In genomic region chr8:105566703-105567595, GRCm38 (mm10) we compare ENCODE assay signal across 8 mouse cellular contexts. TPM values are rescaled to one million over a fixed set of nuclear protein-coding genes. Genes with fewer than 3 reads are reported as not detected.
DNase-seq lines count a peak whose midpoint lies in the region; ATAC-seq and TF ChIP-seq lines count a peak whose summit lies in the region.
"Had no signal": no experiment of that assay in that cellular context is flagged by ENCODE, and none has a peak within 500 bp of the region (broad histone marks: within the 10 kb centered on the region; RNA-seq: fewer than 3 reads in every experiment).

No protein-coding gene starts in this region.

- peaks cover 4 to 31% of the 10 kb centered on the region in 2 experiments; a peak in 3 of 4 replicates for H3K4me1 ChIP-seq in CH12.LX (ENCODE audit: control insufficient read depth in 1 of 2, insufficient read depth in 2 of 2)
- H3K4me1 ChIP-seq in heart, embryonic 16.5 days (ENCODE audit: control insufficient read depth, insufficient read depth, low read length) = peaks cover 19% of the 10 kb centered on the region
- peaks cover 13% of the 10 kb centered on the region for H3K4me1 ChIP-seq in limb, embryonic 12.5 days (replicated peaks)
- H3K4me1 ChIP-seq in midbrain, embryonic 16.5 days (ENCODE audit: control insufficient read depth, insufficient read depth, low read length) = peaks cover 36% of the 10 kb centered on the region

- H3K9ac ChIP-seq in CH12.LX (ENCODE audit: insufficient read depth, low read depth) = peak overlapping the region; percentile 45
- peak overlapping the region; percentile 69 for H3K9ac ChIP-seq in heart, embryonic 16.5 days (ENCODE audit: low read length)
- H3K9ac ChIP-seq in limb, embryonic 12.5 days (replicated peaks) = peak overlapping the region; percentile 62
- H3K9ac ChIP-seq in midbrain, embryonic 16.5 days (ENCODE audit: low read depth, low read length) = peak overlapping the region; percentile 66

- H3K79me2 ChIP-seq in C2C12 (ENCODE audit: control insufficient read depth, insufficient read depth) (peaks cover 15% of the 10 kb centered on the region), CH12.LX (replicated peaks; ENCODE audit: control insufficient read depth, extremely low read depth, insufficient read depth, poor library complexity, severe bottlenecking) (no peaks in the 10 kb centered on the region)

- WGBS in heart, embryonic 16.5 days = 21% methylated on average over 27 of the region's 27 CpGs
- WGBS in limb, embryonic 12.5 days = 27% methylated on average over 27 of the region's 27 CpGs
- WGBS in midbrain, embryonic 16.5 days = 21% methylated on average over 27 of the region's 27 CpGs

- no peak overlapping the region for H3K27ac ChIP-seq in CH12.LX (ENCODE audit: insufficient read depth, low read depth)
- H3K27ac ChIP-seq in heart, embryonic 16.5 days (ENCODE audit: low read length) = peak overlapping the region; percentile 21
- H3K27ac ChIP-seq in limb, embryonic 12.5 days = no peak overlapping the region
- peak overlapping the region; percentile 79 for H3K27ac ChIP-seq in midbrain, embryonic 16.5 days (ENCODE audit: low read length)

- H3K36me3 ChIP-seq in C2C12 (ENCODE audit: control insufficient read depth, insufficient read depth) (no peaks in the 10 kb centered on the region), CH12.LX (replicated peaks in 1 of 2; ENCODE audit: control insufficient read depth in 1 of 2, insufficient read depth in 1 of 2, low read length in 1 of 2) (peaks cover 0 to 20% of the 10 kb centered on the region in 2 experiments)
- peaks cover 3% of the 10 kb centered on the region for H3K36me3 ChIP-seq in heart, embryonic 16.5 days (ENCODE audit: control insufficient read depth, insufficient read depth)
- H3K36me3 ChIP-seq in limb, embryonic 12.5 days = 0 out of 2 replicates have a peak, but pooled peaks cover 3% of the 10 kb centered on the region
- no peaks in the 10 kb centered on the region for H3K36me3 ChIP-seq in midbrain, embryonic 16.5 days (ENCODE audit: control insufficient read depth, insufficient read depth, low read length)

- dilution Hi-C loops in CH12.LX (cut with MboI; ENCODE audit: extremely low pct_ligation_motif_present, extremely low pct_unique_long_range_greater_than_20kb, low sequenced_read_pairs) = no loop called here

- no peaks in the 10 kb centered on the region for H3K27me3 ChIP-seq in C2C12 (ENCODE audit: control insufficient read depth, insufficient read depth, insufficient read length)
- no peaks in the 10 kb centered on the region for H3K27me3 ChIP-seq in CH12.LX (replicated peaks)
- H3K27me3 ChIP-seq in heart, embryonic 16.5 days (ENCODE audit: control insufficient read depth, insufficient read depth, low read length) = no peaks in the 10 kb centered on the region
- H3K27me3 ChIP-seq in limb, embryonic 12.5 days = peaks cover 6% of the 10 kb centered on the region
- no peaks in the 10 kb centered on the region for H3K27me3 ChIP-seq in midbrain, embryonic 16.5 days (ENCODE audit: control insufficient read depth, insufficient read depth, low read depth, low read length)

- H3ac ChIP-seq in C2C12 (ENCODE audit: control insufficient read depth, insufficient read length, low read depth) = peak overlapping the region; percentile 63

- ATAC-seq in common myeloid progenitor, adult 5-6 weeks (replicated peaks; ENCODE audit: low read depth, poor library complexity, severe bottlenecking) = peak; percentile 11
- ATAC-seq in heart, embryonic 16.5 days (replicated peaks; ENCODE audit: extremely low read depth, insufficient read depth, low FRiP score) = 0 out of 2 replicates have a peak, but pooled peaks have one; percentile 3
- peak; percentile 12; the same call in 1 of the 2 replicates for ATAC-seq in limb, embryonic 12.5 days (ENCODE audit: insufficient number of reproducible peaks, insufficient read depth, low FRiP score, low TSS enrichment, low read depth)
- ATAC-seq in midbrain, embryonic 16.5 days = peak; percentile 10; the same call in 1 of the 2 replicates

- in situ Hi-C loops in CH12.LX (cut with MboI; ENCODE audit: low pct_ligation_motif_present, low pct_unique_long_range_greater_than_20kb, low sequenced_read_pairs) = no loop called here

- no peak for TF ChIP-seq CTCF in C2C12 (IDR thresholded peaks at IDR 0.05; ENCODE audit: control insufficient read depth, insufficient read depth, insufficient read length)
- no peak for TF ChIP-seq CTCF in CH12.LX (conservative IDR thresholded peaks at IDR 0.05 in 1 of 2, IDR thresholded peaks at IDR 0.05 in 1 of 2; ENCODE audit: low read depth in 2 of 2, low read length in 2 of 2)

- no peak for TF ChIP-seq RAD21 in CH12.LX (IDR thresholded peaks at IDR 0.05; ENCODE audit: low read depth, low read length)

- no peak for TF ChIP-seq POLR2A in CH12.LX (IDR thresholded peaks at IDR 0.05; ENCODE audit: low read depth, low read length)

- no peaks in the 10 kb centered on the region for H3K9me3 ChIP-seq in CH12.LX (replicated peaks; ENCODE audit: low read length)
- H3K9me3 ChIP-seq in heart, embryonic 16.5 days (replicated peaks; ENCODE audit: control insufficient read depth, low read length) = no peaks in the 10 kb centered on the region
- no peaks in the 10 kb centered on the region for H3K9me3 ChIP-seq in limb, embryonic 12.5 days
- no peaks in the 10 kb centered on the region for H3K9me3 ChIP-seq in midbrain, embryonic 16.5 days (replicated peaks; ENCODE audit: control insufficient read depth, low read length, poor library complexity, severe bottlenecking)

- peaks cover 4% of the 10 kb centered on the region for H3K79me3 ChIP-seq in C2C12 (ENCODE audit: low read depth)

- peak overlapping the region; percentile 39 for H3K4me2 ChIP-seq in CH12.LX (ENCODE audit: insufficient read depth, low read depth, poor library complexity, severe bottlenecking)
- peak overlapping the region; percentile 83 for H3K4me2 ChIP-seq in heart, embryonic 16.5 days (ENCODE audit: low read depth, low read length)
- H3K4me2 ChIP-seq in limb, embryonic 12.5 days = peak overlapping the region; percentile 88
- peak overlapping the region; percentile 83 for H3K4me2 ChIP-seq in midbrain, embryonic 16.5 days (ENCODE audit: low read length)

- no peak for DNase-seq in CH12.LX (ENCODE audit: extremely low read depth)
- DNase-seq in thymus, postnatal 10 days (ENCODE audit: low spot score in 2 of 2) = peak; percentile 23 to 34

- TF ChIP-seq EP300 in CH12.LX (IDR thresholded peaks at IDR 0.05; ENCODE audit: low read length) = no peak

- H3K4me3 ChIP-seq in C2C12 (ENCODE audit: insufficient read depth, poor library complexity, severe bottlenecking) (peak overlapping the region; percentile 84), CH12.LX (replicated peaks in 1 of 3; ENCODE audit: low read depth in 2 of 3, low read length in 2 of 3, poor library complexity in 1 of 3) (peak overlapping the region; percentile 46 to 90 (median 67))
- H3K4me3 ChIP-seq in heart, embryonic 16.5 days (ENCODE audit: low read length) = peak overlapping the region; percentile 76
- peak overlapping the region; percentile 85 for H3K4me3 ChIP-seq in limb, embryonic 12.5 days (replicated peaks)
- peak overlapping the region; percentile 88 for H3K4me3 ChIP-seq in midbrain, embryonic 16.5 days (ENCODE audit: low read depth, low read length)

TF ChIP-seq in C2C12, 6 proteins besides CTCF, POLR2A, EP300 and RAD21:
- TF ChIP-seq MAX (IDR thresholded peaks at IDR 0.05) (no peak), FOSL1 (IDR thresholded peaks at IDR 0.05; ENCODE audit: insufficient read depth, low read length, poor library complexity, severe bottlenecking) (no peak), CEBPB (IDR thresholded peaks at IDR 0.05; ENCODE audit: low read depth) (no peak), MYOG (IDR thresholded peaks at IDR 0.05; ENCODE audit: control insufficient read depth, extremely low read depth, insufficient read length) (no peak), MYOD1 (IDR thresholded peaks at IDR 0.05; ENCODE audit: control insufficient read depth, insufficient read length, low read depth) (no peak), USF1 (IDR thresholded peaks at IDR 0.05; ENCODE audit: low read depth) (no peak)

TF ChIP-seq in CH12.LX, 34 proteins besides CTCF, POLR2A, EP300 and RAD21 (continues in another document):
- no peak for TF ChIP-seq ZKSCAN1 (IDR thresholded peaks at IDR 0.05; ENCODE audit: borderline replicate concordance, low read depth, low read length)
- TF ChIP-seq E2F4 (IDR thresholded peaks at IDR 0.05; ENCODE audit: insufficient replicate concordance, low read depth, low read length) = no peak
- TF ChIP-seq MEF2A (IDR thresholded peaks at IDR 0.05; ENCODE audit: borderline replicate concordance, low read depth, low read length) = no peak
- no peak for TF ChIP-seq SIN3A (IDR thresholded peaks at IDR 0.05; ENCODE audit: low read length)
- TF ChIP-seq BHLHE40 (IDR thresholded peaks at IDR 0.05; ENCODE audit: low read depth, low read length) = peak; percentile 33; the same call in 1 of the 2 replicates
- no peak for TF ChIP-seq MAZ (IDR thresholded peaks at IDR 0.05; ENCODE audit: low read depth, low read length)
- no peak for TF ChIP-seq MAX (IDR thresholded peaks at IDR 0.05; ENCODE audit: low read length)

RNA-seq across cellular contexts. Expression of gene Atp6v0d1, which starts 1.1 kb away (rescaled TPM):
- polyA plus RNA-seq in C2C12 (2012; fragmentation: generic; extraction: Trizol) (95.1 TPM), CH12.LX (2012; ENCODE audit: insufficient read length, low read depth) (48.8 and 53.6 TPM in 2 replicates)
- total RNA-seq in CH12.LX (2012; rRNA removed) (38.0 and 48.8 TPM in 2 replicates), CH12.LX (2014; rRNA removed) (51.0 and 55.3 TPM in 2 replicates)
- total RNA-seq in common myeloid progenitor, adult 5-6 weeks (2017) = 27.5 and 33.4 TPM in 2 replicates
- polyA plus RNA-seq in heart, embryonic 16.5 days (2015; fragmentation: Nextera tagmentation; extraction: Ambion mirVana) = 62.4 and 63.7 TPM in 2 replicates
- 60.5 and 61.5 TPM in 2 replicates for polyA plus RNA-seq in limb, embryonic 12.5 days (2016; fragmentation: Nextera tagmentation; extraction: Ambion mirVana)
- 226 and 244 TPM in 2 replicates for polyA plus RNA-seq in midbrain, embryonic 16.5 days (2015; fragmentation: Nextera tagmentation; extraction: Ambion mirVana)

RNA-seq across cellular contexts. Expression of gene Ripor1, which starts 38.1 kb away (rescaled TPM):
- 28.7 TPM for polyA plus RNA-seq in C2C12 (2012; fragmentation: generic; extraction: Trizol)
- total RNA-seq in CH12.LX (2012; rRNA removed) = 1.5 and 1.7 TPM in 2 replicates
- 0.24 and 0.28 TPM in 2 replicates for total RNA-seq in CH12.LX (2014; rRNA removed)
- 5.8 and 7.2 TPM in 2 replicates for polyA plus RNA-seq in CH12.LX (2012; ENCODE audit: insufficient read length, low read depth)
- total RNA-seq in common myeloid progenitor, adult 5-6 weeks (2017) = 21.9 and 39.1 TPM in 2 replicates
- polyA plus RNA-seq in heart, embryonic 16.5 days (2015; fragmentation: Nextera tagmentation; extraction: Ambion mirVana) = 34.0 and 36.2 TPM in 2 replicates
- polyA plus RNA-seq in limb, embryonic 12.5 days (2016; fragmentation: Nextera tagmentation; extraction: Ambion mirVana) = 11.3 and 16.8 TPM in 2 replicates
- 33.8 and 35.2 TPM in 2 replicates for polyA plus RNA-seq in midbrain, embryonic 16.5 days (2015; fragmentation: Nextera tagmentation; extraction: Ambion mirVana)

RNA-seq across cellular contexts. Expression of gene Hsd11b2, which starts 48.4 kb away (rescaled TPM):
- polyA plus RNA-seq in C2C12 (2012; fragmentation: generic; extraction: Trizol) = 0.11 TPM
- total RNA-seq in CH12.LX (2012; rRNA removed) = not detected in 2 replicates
- not detected in 2 replicates for total RNA-seq in CH12.LX (2014; rRNA removed)
- not detected in 2 replicates for polyA plus RNA-seq in CH12.LX (2012; ENCODE audit: insufficient read length, low read depth)
- total RNA-seq in common myeloid progenitor, adult 5-6 weeks (2017) = not detected in 2 replicates
- 0.24 and 0.25 TPM in 2 replicates for polyA plus RNA-seq in heart, embryonic 16.5 days (2015; fragmentation: Nextera tagmentation; extraction: Ambion mirVana)
- polyA plus RNA-seq in limb, embryonic 12.5 days (2016; fragmentation: Nextera tagmentation; extraction: Ambion mirVana) = 28.2 and 30.6 TPM in 2 replicates
- polyA plus RNA-seq in midbrain, embryonic 16.5 days (2015; fragmentation: Nextera tagmentation; extraction: Ambion mirVana) = 2.7 and 3.6 TPM in 2 replicates
- total RNA-seq: heart, postnatal 36 days had no signal

Comparison
In these comparisons a context has a peak if more than half of its experiments do, and no peak if none do; other contexts are left out.
1. H3K27ac ChIP-seq: peak in heart, embryonic 16.5 days (single experiment) and midbrain, embryonic 16.5 days (single experiment); none in CH12.LX (single experiment) and limb, embryonic 12.5 days (single experiment).
2. Peak in every context shown above with its lines, with median percentiles within 50 percentile points of each other: H3K4me3 ChIP-seq, H3K4me2 ChIP-seq, H3K9ac ChIP-seq and ATAC-seq.